In the genomic region with DNA sequence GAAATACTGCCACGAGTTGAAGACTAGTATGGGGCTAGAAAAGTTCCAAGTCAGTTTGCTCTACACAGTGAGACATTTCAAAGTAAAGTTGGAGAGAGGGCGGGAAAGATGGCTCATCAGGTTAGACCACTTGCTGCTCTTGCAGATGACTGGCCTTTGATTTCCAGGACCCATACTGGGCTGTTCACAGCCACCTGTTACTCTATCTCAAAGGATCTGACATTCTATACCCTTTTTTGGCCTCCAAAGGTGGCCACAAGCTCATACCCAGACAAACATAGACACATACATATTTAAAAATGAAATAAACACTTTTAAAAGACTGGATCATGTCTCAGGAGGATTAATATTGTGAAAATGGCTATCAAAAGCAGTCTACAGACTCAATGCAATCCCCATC, we compare ENCODE assay signal across 27 mouse cellular contexts.
"Had no signal": no experiment of that assay in that cellular context is flagged by ENCODE, and none has a peak within 500 bp of the region (broad histone marks: within the 10 kb centered on the region; RNA-seq: fewer than 3 reads in every experiment).

No protein-coding gene starts in this region.

- H3K4me2 ChIP-seq: limb, embryonic 12.5 days; limb, embryonic 13.5 days; limb, embryonic 15.5 days; liver, embryonic 11.5 days; liver, embryonic 12.5 days; liver, embryonic 13.5 days; liver, embryonic 15.5 days; lung, embryonic 14.5 days; lung, embryonic 15.5 days; midbrain, embryonic 11.5 days; midbrain, embryonic 12.5 days; midbrain, embryonic 13.5 days; midbrain, embryonic 15.5 days; neural tube, embryonic 12.5 days had no signal

- H3K4me1 ChIP-seq: limb, embryonic 10.5 days; limb, embryonic 12.5 days; limb, embryonic 13.5 days; limb, embryonic 15.5 days; liver, embryonic 12.5 days; liver, embryonic 13.5 days; liver, embryonic 15.5 days; lung, embryonic 15.5 days; midbrain, embryonic 10.5 days; midbrain, embryonic 12.5 days; midbrain, embryonic 13.5 days; midbrain, embryonic 15.5 days; neural tube, embryonic 12.5 days had no signal

- H3K27me3 ChIP-seq: limb, embryonic 12.5 days; limb, embryonic 13.5 days; limb, embryonic 15.5 days; liver, embryonic 12.5 days; liver, embryonic 13.5 days; liver, embryonic 15.5 days; lung, embryonic 15.5 days; megakaryocyte, embryonic 14.5 days; midbrain, embryonic 12.5 days; midbrain, embryonic 13.5 days; midbrain, embryonic 15.5 days; neural tube, embryonic 12.5 days had no signal

- H3K4me3 ChIP-seq: left cerebral cortex, adult 2 months; limb, embryonic 10.5 days; limb, embryonic 12.5 days; limb, embryonic 13.5 days; limb, embryonic 15.5 days; liver, embryonic 12.5 days; liver, embryonic 13.5 days; liver, embryonic 15.5 days; lung, embryonic 15.5 days; megakaryocyte, embryonic 14.5 days; midbrain, embryonic 10.5 days; midbrain, embryonic 12.5 days; midbrain, embryonic 13.5 days; midbrain, embryonic 15.5 days; neural tube, embryonic 12.5 days had no signal

- DNase-seq: left cerebral cortex, postnatal 4 days; liver; liver, embryonic 13.5 days; liver, postnatal 0 days; lung, adult 18-20 months; lung, embryonic 14.5 days; lung, postnatal 10 days; lung, postnatal 14 days; lung, postnatal 36 days; lung, postnatal 4 days; midbrain, embryonic 14.5 days had no signal
